In genomic region chr16:43973147-43973546, GRCm38 (mm10) we compare ENCODE assay signal across 19 mouse cellular contexts.
"Had no signal": no experiment of that assay in that cellular context is flagged by ENCODE, and none has a peak within 500 bp of the region (broad histone marks: within the 10 kb centered on the region; RNA-seq: fewer than 3 reads in every experiment).

No protein-coding gene starts in this region.

- H3K9me3 ChIP-seq: liver, embryonic 15.5 days; lung, embryonic 15.5 days; megakaryocyte, embryonic 14.5 days; midbrain, embryonic 12.5 days; neural tube, embryonic 12.5 days had no signal

- H3K27ac ChIP-seq: liver, embryonic 15.5 days; lung, embryonic 15.5 days; macrophage; midbrain, embryonic 12.5 days; neural tube, embryonic 12.5 days had no signal

- H3K4me1 ChIP-seq: liver, embryonic 15.5 days; lung, embryonic 15.5 days; midbrain, embryonic 12.5 days; neural tube, embryonic 12.5 days had no signal

- H3K4me3 ChIP-seq: liver, embryonic 15.5 days; lung, embryonic 15.5 days; megakaryocyte, embryonic 14.5 days; midbrain, embryonic 12.5 days; neural tube, embryonic 12.5 days had no signal

- DNase-seq: liver, postnatal 0 days; lung, adult 2 months; lung, postnatal 14 days; lung, postnatal 36 days; midbrain, embryonic 14.5 days; retina, postnatal 1 day; right cerebral cortex, adult 18-20 months; right cerebral cortex, postnatal 25 days; right cerebral cortex, postnatal 4 days; spleen, adult 18-20 months; thymus, adult 18-20 months; thymus, postnatal 14 days; thymus, postnatal 36 days had no signal

- H3K27me3 ChIP-seq: neural tube, embryonic 12.5 days had no signal

- H3K36me3 ChIP-seq: liver, embryonic 15.5 days; lung, embryonic 15.5 days; midbrain, embryonic 12.5 days; neural tube, embryonic 12.5 days had no signal
